Mouse (Mus musculus) liver, embryonic 14.5 days (tissue): ENCODE data around the gene Nbas. TPM values are rescaled to one million over a fixed set of nuclear protein-coding genes. Genes with fewer than 3 reads are reported as not detected.

ENCODE experiments used
- ATAC-seq: fragments of 200-750 bp; cut with Nextera tagmentation; 2 replicates; pipeline ENCODE4 v1.8.0; 2017; ENCODE audit warnings: moderate number of reproducible peaks, mild to moderate bottlenecking, moderate library complexity; ENCODE audit not compliant: insufficient read depth
- DNase-seq, 3 experiments: peaks; one replicate each; pipeline ENCODE4 v3.0.0-alpha.2; 2012 to 2013; ENCODE audit warnings: low read depth in 3 of 3, low spot score in 3 of 3
- H3K27ac ChIP-seq: fragments of 300-500 bp; sonication (generic); 2 replicates; pipeline ENCODE4 v1.5.1; 2014; ENCODE audit warnings: moderate library complexity, mild to moderate bottlenecking, control low read depth, inconsistent platforms
- H3K27me3 ChIP-seq: fragments of 300-500 bp; sonication (generic); 2 replicates; pipeline ENCODE4 v1.6.1; 2014; ENCODE audit warnings: mild to moderate bottlenecking, low read length, moderate library complexity; ENCODE audit not compliant: control insufficient read depth, insufficient read depth
- H3K36me3 ChIP-seq: fragments of 300-500 bp; sonication (generic); replicated peaks from 2 replicates; pipeline ENCODE4 v1.6.1; 2014; ENCODE audit warnings: low read depth; ENCODE audit not compliant: control insufficient read depth, insufficient read depth
- H3K4me1 ChIP-seq, 2 experiments: fragments of 200-500 bp in 1 of 2; fragments of 300-500 bp in 1 of 2; sonication (generic) in 1 of 2; replicated peaks; 2 replicates each; pipeline ENCODE4 v1.6.1; 2012 to 2014; ENCODE audit warnings: antibody characterized with exemption in 1 of 2, inconsistent platforms in 1 of 2, low read length in 1 of 2; ENCODE audit not compliant: control insufficient read depth in 2 of 2, insufficient read depth in 2 of 2
- H3K4me2 ChIP-seq: fragments of 300-500 bp; sonication (generic); 2 replicates; pipeline ENCODE4 v1.6.1; 2014; ENCODE audit warnings: low read depth, mild to moderate bottlenecking, control low read depth, moderate library complexity
- H3K4me3 ChIP-seq, 2 experiments: fragments of 200-500 bp in 1 of 2; fragments of 300-500 bp in 1 of 2; sonication (generic) in 1 of 2; 2 replicates each; pipeline ENCODE4 v1.5.1; 2012 to 2014; ENCODE audit warnings: low read depth in 2 of 2, low read length in 2 of 2, mild to moderate bottlenecking in 2 of 2, control low read depth in 1 of 2, inconsistent platforms in 1 of 2, moderate library complexity in 1 of 2; ENCODE audit not compliant: insufficient read depth in 1 of 2
- H3K9ac ChIP-seq: fragments of 300-500 bp; sonication (generic); replicated peaks from 2 replicates; pipeline ENCODE4 v1.6.1; 2014; ENCODE audit warnings: mild to moderate bottlenecking, control low read depth, moderate library complexity
- H3K9me3 ChIP-seq: fragments of 300-500 bp; sonication (generic); 2 replicates; pipeline ENCODE4 v1.6.1; 2016; ENCODE audit warnings: low read length, mixed read lengths; ENCODE audit not compliant: control insufficient read depth
- CTCF ChIP-seq: IDR thresholded peaks from 2 replicates; pipeline ENCODE4 v1.5.1; 2016; ENCODE audit warnings: antibody characterized with exemption, low read depth, control low read depth
- EP300 ChIP-seq: IDR thresholded peaks from 2 replicates; pipeline ENCODE4 v1.6.1; 2016; ENCODE audit warnings: antibody characterized with exemption, low read depth
- WGBS: fragments of 180-500 bp; shearing (Covaris S2); extraction: QIAGEN DNeasy Blood & Tissue Kit; methylation state at CpG from one replicate; pipeline ENCODE4 v1.1.7; 2014; ENCODE audit not compliant: insufficient replicate concordance; 5-methylcytosine and 5-hydroxymethylcytosine counted together
- polyA plus RNA-seq, 2 experiments: library from polyadenylated mRNA; depleted of rRNA in 1 of 2; stranded (reverse) in 1 of 2; unstranded in 1 of 2; fragments of >200 nt; fragmentation: Nextera tagmentation in 1 of 2; extraction: Ambion mirVana in 1 of 2; gene quantifications; 2 replicates each; pipeline versions ENCODE4 v1.2.1 to v1.2.3; 2012 to 2014

Gene Nbas
- polyA plus RNA-seq, 2 experiments = 4.9 to 5.2 TPM

- ATAC-seq (no peak), DNase-seq (no peak)
- Histone ChIP-seq H3K9me3 (no peaks in the 10 kb centered on the region), H3K27me3 (no peaks in the 10 kb centered on the region), H3K4me1 (peaks cover 11 to 15% of the 10 kb centered on the region in 2 experiments), H3K4me2 (no peak overlapping the region), H3K27ac (no peak overlapping the region), H3K9ac (no peak overlapping the region), H3K4me3 (no peak overlapping the region), H3K36me3 (no peaks in the 10 kb centered on the region)
- TF ChIP-seq EP300 (no peak), CTCF (no peak)
- 63% methylated on average over 4 of the region's 4 CpGs for WGBS
Observed at GRCm38 (mm10) chr12:13576761-13577160, 307.8 kb downstream of the Nbas start.

GRCm38 (mm10) chr12:13580796-13581195 is 311.9 kb downstream of the Nbas start:
- H3K9ac ChIP-seq = no peak overlapping the region
- TF ChIP-seq EP300 (no peak), CTCF (no peak)
- 67% methylated on average over 1 of the region's 1 CpGs for WGBS

GRCm38 (mm10) chr12:13583386-13583785 is 314.5 kb downstream of the Nbas start:
- Histone ChIP-seq H3K4me1 (no peaks in the 10 kb centered on the region), H3K9me3 (no peaks in the 10 kb centered on the region)
- WGBS = 71% methylated on average over 6 of the region's 6 CpGs

More at GRCm38 (mm10) chr12:13580796-13581195, 311.9 kb downstream of the Nbas start:
- Histone ChIP-seq H3K4me1 (peaks cover 4 to 8% of the 10 kb centered on the region in 2 experiments), H3K36me3 (no peaks in the 10 kb centered on the region), H3K9me3 (no peaks in the 10 kb centered on the region), H3K4me2 (no peak overlapping the region), H3K27ac (no peak overlapping the region), H3K4me3 (no peak overlapping the region), H3K27me3 (no peaks in the 10 kb centered on the region)
- no peak for DNase-seq
- ATAC-seq = no peak

GRCm38 (mm10) chr12:13585527-13586156 is 316.7 kb downstream of the Nbas start:
- no peaks in the 10 kb centered on the region for H3K4me1 ChIP-seq
- TF ChIP-seq CTCF = no peak
- no peak for TF ChIP-seq EP300
- ATAC-seq = no peak

More at GRCm38 (mm10) chr12:13583386-13583785, 314.5 kb downstream of the Nbas start:
- Histone ChIP-seq H3K27ac (no peak overlapping the region), H3K4me2 (no peak overlapping the region), H3K36me3 (no peaks in the 10 kb centered on the region), H3K27me3 (no peaks in the 10 kb centered on the region), H3K9ac (no peak overlapping the region), H3K4me3 (no peak overlapping the region)
- TF ChIP-seq CTCF = no peak
- no peak for TF ChIP-seq EP300
- no peak for DNase-seq
- ATAC-seq = no peak

GRCm38 (mm10) chr12:13587675-13588074 is 318.7 kb downstream of the Nbas start:
- Histone ChIP-seq H3K9me3 (no peaks in the 10 kb centered on the region), H3K4me3 (no peak overlapping the region), H3K4me2 (no peak overlapping the region), H3K27ac (no peak overlapping the region), H3K36me3 (no peaks in the 10 kb centered on the region), H3K27me3 (no peaks in the 10 kb centered on the region), H3K9ac (no peak overlapping the region), H3K4me1 (no peaks in the 10 kb centered on the region)
- DNase-seq (no peak), ATAC-seq (no peak)
- 68% methylated on average over 4 of the region's 4 CpGs for WGBS
- TF ChIP-seq CTCF = no peak
- TF ChIP-seq EP300 = no peak

More at GRCm38 (mm10) chr12:13585527-13586156, 316.7 kb downstream of the Nbas start:
- no peak for DNase-seq
- H3K9ac ChIP-seq = no peak overlapping the region
- H3K4me3 ChIP-seq = no peak overlapping the region
- WGBS = 67% methylated on average over 6 of the region's 6 CpGs
- H3K4me2 ChIP-seq = no peak overlapping the region
- H3K27ac ChIP-seq = no peak overlapping the region
- H3K9me3 ChIP-seq = no peaks in the 10 kb centered on the region
- no peaks in the 10 kb centered on the region for H3K27me3 ChIP-seq
- H3K36me3 ChIP-seq = no peaks in the 10 kb centered on the region
